Mouse (Mus musculus) retina, postnatal 7 days (tissue): Measurements from ENCODE around the gene Fignl1.

ENCODE experiments used
- DNase-seq: peaks from one replicate; pipeline ENCODE4 v3.0.0-alpha.2; 2012; ENCODE audit warnings: low read depth, low spot score

Gene Fignl1

DNA sequence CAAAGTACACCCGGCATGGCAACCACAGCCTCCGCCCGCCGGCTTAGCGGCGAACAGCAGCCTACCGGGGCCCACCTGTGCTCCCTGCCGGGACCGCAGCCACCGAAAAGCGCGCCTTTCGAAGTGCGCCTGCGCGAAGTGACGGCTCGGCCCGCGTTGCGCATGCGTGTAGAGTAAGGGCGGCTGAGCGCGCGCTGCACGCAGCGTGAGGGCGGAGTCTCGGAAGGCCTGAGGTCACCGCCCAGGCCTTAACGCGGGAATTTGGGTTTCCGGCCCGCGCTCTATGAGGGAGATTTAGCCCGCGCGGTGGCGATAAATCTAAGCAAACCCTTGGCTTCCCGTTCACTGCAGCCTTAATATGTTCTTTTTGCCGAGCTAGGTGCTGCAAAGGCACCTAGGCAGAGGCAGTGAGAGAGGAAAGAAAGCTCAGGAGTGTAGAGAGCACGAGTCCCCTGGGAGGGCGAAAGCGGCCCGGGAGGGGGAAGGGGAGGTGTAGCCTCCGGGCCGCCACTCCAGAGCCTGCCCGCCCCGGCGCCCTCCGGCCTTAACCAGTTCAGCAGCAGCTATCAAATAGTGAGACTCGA lies at the start of gene Fignl1:
Fignl1 (minus strand) TSS at position 143 of the 584 bp plus-strand sequence.
- peak; percentile 98 for DNase-seq

DNA sequence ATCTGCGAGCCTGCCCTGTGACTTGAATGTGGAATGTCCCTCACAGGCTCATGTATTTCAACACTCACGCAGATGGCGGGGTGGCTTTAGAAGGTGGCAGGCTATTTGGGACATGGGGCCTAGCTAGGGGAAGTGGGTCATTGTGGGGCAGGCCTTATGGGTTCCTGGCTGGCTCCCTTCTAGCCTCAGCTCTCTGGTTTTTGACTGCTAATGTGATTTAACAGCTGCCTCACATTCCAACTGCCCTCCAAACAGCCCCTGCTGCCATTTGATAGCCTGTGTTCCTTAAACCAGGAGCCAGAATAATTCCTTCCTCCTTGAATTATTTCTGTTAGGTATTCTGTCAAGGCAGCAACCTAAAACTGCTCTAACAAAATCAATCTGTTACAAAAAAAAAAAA lies 48.2 kb upstream of the Fignl1 start:
- no peak for DNase-seq

DNA sequence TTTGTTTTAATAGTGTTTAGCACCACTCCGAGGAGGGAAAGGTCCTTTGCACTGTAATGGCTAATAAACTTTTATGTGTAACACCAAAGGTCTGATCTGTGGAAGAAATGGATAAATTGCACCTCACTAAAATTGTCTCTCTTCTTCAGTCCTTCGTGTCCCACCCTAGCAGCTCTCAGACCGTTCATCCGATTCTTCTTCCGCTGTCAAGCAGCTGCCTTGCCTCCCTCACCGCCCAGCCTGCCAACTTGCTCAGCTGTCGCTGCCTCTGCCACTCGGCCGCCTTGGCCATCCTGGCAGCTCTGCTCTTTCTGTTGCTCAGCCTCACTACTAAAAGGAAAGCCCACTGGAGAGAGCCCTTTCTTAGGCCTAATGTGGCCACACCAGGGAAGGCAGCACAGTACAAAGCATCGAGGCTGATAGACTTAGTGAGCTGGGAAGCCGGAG lies 46.9 kb upstream of the Fignl1 start:
- no peak for DNase-seq

DNA sequence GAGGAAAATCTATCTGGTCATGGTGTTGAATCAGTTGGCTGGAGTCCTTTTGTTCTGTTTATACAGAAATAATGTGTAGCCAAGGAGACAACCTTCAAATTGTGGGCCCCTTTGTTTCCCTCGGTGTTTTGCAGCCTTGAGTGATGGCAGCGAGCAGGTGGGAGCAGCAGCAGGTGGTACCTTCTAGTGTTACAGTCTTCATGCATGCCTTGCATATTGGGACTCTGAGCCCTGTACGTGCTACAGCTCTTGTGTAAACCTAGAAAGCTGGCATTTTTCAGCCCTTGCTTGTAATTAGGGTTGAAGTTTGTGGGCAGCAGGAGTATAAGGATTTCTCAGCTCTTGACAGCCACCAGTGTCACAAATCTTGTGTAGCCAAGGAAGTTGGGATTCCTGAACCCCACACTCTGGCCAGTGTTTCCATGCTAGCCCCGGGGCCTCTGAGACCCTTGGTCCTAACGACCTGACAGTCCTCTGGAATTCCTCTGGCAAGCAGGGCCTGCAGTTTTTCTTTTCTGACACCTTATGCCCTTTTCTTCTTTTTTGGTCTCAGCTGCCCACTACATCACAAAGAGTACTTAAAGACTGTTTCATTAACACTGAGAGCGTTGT lies 46.4 kb upstream of the Fignl1 start:
- no peak for DNase-seq

DNA sequence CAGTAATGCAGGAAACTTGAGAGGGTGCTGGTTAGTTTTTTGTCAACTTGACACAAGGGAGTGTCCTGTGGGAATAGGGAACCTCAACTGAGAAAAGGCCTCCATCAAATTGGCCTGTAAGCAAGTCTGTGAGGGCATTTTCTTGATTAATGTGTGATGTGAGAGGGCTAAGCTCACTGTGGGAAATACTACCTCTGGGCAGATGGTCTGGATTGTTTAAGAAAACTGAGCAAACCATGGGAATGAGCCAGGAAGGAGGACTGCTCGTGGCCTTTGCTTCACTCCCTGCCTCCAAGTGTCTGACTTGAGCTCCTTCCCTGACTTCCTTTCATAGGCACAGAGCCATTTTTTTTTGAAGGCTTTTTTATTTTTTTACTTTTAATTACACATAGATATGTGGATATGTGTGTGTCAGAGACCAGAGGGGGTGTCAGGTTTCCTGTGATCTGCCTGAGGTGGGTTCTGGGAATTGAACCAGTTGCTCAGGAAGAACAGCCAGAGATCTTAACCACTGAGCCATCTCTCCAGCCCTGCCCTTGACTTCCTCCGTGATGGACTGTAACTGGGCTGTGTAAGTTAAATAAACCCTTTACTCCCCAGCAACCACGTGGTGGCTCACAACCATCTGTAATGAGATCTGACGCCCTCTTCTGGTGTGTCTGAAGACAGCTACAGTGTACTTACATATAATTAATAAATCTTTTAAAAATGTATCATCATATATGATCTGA lies 45.1 kb upstream of the Fignl1 start:
- no peak for DNase-seq

DNA sequence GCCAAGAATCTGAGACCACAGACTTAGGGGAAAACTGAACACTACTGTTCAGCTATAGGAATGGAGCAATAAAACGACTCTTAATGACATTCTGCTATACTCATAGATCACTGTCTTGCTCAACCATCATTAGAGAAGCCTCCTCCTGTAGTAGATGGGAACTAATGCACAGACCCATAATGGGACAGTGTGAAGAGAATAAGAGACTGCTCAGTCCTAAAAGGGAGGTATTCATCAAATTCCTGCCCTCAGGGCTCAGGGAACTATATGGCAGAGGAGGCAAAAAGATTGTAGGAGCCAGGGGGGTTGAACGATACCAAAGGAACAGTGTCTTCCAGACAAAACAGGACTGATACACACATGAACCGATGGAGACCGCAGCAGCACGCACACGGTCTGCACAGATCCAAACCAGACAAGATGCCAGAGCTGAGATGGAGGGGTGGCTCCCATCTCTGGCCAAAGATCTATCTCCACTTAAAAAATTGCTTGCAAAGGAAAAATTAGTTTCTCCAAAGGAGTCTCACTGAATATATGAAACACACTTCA lies 43.3 kb upstream of the Fignl1 start:
- DNase-seq: no peak

DNA sequence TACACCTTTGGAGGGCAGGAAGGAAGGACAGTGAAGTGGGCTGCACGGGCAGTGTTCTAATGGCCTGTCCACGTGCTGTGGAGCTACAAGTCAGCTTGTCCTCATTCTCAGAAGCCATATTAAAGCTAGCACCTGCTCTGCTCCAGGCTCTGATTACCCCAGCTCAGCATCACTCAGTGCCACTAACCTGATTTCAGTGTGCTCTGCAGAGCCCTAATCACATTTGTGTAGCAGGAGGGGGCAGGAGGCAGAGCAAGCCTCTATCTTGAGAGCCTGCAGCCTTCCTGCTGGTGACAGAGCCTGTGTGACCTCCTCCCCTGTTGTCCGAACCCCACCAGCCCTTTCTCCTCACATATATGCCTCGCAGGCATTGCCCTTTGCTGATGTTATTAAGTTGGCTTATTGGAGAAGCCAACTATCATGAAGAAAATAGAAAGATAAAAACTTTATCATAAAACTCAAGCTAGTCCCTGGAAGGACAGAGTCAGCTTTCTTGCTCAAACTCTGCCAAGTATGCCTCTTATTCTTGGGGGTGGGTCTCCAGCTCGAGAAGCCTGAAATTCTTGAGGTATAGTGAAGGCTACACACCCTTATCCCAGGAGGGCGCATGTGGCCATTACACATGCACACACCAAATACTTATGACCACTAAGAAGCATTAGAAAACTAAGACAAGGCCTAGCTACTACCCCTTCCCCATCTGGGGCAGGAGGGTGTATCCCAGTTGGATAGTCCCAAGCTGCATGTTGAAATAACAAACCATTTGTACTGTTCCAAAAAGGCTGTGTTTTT lies 41.9 kb upstream of the Fignl1 start:
- DNase-seq: no peak

DNA sequence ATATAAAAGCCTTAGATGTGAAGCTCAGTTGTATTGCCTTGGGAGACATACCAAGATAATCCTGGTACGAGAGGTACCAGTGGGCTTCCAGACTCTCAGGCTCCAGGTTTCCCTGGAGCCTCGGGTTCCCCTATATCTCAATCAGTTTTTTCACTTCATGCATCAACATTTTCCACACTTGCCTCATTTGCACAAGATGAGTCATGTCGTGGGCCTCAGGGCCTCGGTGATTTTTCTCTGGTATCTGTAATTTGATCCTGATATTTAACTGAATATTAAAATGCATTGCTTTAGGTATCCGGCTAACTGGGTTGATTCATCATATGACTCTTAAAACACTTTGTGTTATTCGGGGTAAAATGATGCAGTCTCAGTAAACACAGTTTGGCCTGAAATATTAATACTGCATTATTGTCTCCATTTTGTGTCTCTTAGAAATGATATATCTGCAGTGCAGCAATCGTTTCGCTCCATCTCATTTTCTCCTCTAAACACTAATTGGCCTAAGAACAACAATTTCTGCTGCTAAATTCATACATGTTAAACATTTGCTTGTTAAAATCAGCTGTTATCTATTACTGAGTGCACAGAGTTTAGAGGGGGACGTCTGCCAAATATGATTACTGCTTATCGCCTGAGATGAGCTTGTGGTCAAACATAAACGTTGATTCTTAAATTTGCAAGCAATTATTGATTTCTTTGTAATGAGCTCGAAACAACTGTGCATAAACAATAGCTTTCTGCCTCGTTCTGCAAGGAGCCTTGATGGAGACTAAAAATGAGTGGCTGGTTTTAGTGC lies 41.0 kb upstream of the Fignl1 start:
- DNase-seq: no peak

DNA sequence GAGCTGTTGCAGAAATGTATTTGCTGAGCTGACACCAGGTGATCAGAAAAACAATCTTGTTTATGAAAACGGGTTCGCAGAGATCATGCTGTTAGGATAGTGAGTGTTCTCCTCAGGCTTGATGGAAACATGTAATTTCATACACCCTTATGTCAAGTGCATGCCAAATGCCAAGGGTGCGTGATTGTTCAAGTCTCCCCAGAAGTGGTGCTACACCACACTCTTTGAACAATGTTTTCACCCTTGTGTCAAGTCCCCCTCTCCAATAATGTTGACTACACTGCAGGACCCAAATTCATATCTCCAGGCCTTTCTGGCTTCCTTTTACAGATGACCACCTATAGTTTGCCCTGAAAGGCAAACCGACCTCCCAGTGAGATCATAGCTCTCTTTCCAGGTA lies 39.7 kb upstream of the Fignl1 start:
- no peak for DNase-seq

DNA sequence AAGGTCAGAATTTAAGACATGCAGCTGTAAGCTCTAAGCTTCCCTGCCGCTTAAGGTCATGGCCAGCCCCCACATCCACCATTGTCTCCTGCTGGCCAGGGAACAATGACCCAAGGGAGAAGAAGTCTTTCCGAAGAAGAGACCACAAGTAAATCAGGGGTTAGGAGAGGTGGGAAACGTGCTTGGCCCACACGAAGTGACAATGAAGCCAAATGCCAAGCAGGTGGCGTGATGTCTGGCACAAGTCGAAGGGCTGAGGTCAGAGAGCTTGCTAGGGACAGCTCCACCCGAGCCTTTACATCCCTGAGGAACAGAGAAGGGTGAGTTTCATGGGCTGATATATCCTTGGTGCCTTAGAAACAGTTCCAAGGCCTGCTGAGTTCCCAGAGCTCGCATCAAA lies 36.3 kb upstream of the Fignl1 start:
- DNase-seq: no peak

DNA sequence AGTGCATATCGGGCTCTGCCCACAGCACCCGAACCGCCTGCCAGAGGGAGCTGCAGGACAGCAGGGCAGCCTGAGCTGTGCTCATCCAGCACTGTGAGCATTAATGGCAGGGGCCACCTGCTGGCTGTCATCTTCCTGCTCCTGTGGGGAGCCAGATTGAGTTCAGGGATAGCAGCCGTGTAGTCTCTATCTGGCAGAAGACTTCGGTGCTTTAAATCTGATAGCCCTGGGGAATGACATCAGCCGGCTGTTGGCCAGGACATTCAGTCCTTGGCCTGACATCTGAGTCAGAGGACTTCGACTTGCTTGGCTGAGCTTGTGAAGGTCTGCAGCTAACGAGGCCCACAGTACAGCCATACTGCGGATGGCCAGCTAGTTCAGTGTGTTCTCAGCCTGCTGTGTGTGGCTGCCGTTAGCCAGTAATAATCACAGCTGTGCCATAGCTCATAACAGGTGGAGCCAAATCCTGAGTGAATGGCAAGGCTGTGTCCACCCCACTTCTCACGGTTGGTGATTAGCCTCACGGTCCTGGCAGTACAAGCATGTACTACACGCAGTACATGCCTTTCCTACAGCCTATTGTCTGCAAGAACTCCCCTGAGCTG lies 35.7 kb upstream of the Fignl1 start:
- DNase-seq: no peak

DNA sequence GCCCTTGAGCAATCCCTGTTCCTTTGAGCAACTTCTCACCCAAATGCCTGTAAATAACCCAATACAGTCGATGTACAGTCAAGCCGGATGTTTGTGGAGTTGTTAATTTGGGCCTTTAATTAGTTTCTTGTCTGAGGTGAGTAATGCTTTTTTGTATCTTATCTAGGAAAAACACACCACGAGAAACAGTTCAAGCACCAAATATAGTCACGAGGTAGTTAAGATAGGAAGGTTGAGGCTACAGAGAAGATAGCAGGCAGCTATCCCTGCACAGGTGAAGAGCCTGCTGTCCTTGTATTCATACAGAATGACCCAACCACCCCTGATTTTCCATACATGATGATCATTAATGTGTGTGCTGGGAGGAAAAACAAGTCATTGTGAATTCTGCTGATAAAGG lies 32.8 kb upstream of the Fignl1 start:
- no peak for DNase-seq

DNA sequence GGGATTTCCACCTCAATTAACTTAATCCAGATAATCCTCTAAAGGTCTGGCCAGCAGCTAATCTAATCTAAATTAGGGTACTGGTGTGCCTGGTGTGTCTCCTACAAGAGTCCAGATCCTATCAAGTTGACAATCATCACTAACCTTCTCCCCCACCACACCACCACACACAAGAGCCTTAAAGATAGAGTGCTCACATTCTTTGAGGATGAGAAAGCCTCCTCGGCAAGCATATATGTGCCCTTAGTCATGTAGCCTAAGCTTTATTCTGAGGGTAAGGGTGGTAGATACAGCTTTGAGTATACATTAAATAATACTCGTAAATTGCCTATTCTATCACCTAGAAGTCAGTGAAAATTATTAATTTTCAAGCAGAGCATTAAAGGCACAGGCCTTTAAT lies 32.0 kb upstream of the Fignl1 start:
- no peak for DNase-seq

DNA sequence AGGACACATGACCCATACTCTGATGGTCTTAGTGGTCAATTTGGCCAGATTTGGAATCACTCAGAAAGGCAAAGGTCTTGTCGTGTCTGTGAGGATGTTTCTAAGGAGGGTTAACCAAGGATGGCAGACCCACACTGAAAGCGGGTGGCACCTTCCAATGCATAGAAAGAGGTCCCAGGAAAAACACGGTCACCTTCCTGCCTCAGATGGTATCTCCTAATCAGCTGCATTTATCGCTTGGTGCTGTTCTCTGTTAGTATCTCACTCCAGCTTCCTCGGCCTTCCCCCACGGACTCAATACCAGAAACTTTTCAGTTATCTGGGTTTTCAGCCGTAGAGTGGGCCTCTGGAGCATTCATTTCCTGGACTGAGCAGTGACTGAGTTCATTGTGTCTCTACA lies 31.1 kb upstream of the Fignl1 start:
- no peak for DNase-seq

DNA sequence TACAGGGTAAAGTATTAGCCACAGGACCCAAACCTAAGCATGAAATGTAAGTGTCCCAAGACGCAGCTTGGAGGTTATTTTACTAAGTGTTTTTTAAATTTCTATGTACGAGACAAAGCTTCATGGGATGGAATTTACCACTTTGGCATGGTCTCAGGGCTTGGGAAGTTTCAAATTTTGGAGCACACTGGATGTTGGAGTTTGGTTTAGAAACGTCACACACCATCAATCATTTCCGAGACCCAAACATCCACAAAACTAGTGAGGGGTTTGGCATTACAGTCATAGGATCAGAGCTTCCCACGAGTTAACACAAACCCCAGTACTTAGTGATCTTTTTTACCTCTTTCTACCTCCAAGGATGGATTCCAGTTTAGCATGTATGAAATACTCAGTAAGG lies 28.6 kb upstream of the Fignl1 start:
- DNase-seq: no peak

DNA sequence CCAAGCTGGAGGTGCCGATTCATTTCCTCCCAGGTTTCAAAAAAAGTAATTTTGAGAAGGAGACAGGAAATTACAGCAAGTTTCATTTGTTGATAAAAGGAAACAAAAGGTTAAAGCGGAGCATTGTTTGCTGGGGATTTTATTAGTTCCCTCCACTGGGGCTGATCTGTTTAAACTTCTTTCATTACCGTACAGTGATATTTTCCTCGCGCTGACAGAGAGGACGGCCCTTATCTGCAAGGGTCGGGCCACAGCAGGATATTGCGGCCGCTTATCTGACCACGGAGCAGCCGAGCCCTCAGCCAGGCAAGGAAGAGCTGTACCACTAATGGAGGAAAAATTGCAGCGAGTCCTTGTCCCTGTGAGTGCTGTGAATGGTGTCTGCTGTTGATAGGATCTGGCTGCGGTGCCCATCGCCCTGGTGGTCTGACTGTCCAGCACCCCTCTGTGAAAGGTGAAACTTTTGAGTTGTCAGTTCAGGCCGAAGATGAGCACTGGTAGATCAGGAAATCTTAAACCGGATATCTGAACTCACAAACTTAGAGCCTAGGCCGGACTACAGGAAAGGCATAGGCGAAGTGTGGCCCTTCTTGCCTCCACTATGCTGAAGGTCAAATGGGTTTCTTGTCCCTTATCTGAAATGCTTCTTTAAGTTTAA lies 28.1 kb upstream of the Fignl1 start:
- DNase-seq: no peak

DNA sequence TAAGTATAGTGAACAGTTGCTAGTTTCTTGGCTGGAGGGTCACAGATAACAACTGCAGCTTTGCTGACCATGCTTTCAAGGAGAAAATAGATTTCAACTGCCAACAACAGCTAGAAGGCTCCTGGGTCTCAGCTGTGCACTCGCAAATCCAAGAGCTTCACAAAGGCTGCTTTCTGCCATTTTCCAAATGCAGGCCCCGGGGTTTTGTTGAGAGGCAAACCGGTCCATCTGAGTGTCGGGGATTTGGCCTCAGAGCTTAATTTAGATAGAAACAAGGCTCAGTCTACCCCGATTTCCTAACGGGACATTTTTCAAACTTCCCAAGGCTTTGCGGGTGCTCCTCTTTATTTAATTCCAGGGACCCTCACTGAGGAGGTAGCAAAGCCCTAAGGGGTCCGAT lies 27.5 kb upstream of the Fignl1 start:
- DNase-seq: no peak

DNA sequence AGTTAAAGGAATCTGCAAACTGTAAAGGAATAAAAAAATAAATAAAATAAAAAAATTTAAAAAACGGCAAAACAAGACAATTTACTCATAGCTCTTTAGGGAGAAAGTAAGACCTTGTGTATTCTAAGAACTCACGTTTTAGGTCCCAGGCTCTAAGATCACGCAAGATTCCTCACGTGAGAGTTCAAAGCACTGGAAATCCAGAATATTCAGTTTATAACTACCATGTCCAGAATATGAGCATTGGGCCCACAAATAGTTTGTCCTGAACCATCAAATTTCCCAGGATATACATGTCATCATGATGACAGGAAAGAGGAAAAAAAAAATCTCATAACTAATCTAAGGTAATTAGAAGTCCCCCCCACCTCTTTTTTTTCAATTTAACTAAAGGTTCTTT lies 27.0 kb upstream of the Fignl1 start:
- DNase-seq: no peak

DNA sequence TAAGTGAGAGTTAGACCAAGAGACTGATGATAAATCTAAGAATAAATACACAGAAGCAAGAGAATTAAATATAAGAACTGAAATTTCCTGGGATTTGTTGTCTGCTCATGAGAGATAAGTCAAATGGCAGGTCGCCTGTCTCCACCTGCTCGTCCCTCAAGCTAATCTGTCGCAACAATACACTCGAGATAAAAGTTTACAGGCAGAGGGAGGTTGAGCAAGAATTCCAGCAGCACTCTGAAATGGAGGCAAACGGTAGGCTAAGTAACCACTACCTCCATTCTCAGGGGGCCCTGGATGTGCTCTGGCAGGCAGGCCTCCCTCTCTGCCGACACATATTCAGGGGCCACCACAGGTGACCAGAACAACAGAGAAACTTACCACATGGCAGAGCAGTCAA lies 26.6 kb upstream of the Fignl1 start:
- DNase-seq: no peak

DNA sequence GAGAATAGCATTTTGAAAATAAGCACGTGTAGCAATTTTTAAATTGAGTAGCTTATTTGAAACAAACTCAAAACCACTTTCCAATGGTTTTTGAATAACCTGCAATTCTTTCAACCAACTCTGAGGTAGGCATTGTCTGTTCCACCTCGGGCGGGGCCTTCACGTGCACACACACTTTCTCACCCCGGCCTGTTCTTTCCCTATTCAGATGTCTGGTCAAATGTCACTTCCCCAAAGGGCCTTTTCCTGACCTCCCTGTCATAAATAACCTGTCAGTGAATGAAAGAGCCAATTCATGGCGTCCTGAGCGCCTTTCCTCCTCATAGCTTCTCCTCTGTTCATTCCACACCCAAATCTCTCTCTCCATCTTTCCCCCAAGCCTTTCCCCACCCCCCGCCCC lies 24.3 kb upstream of the Fignl1 start:
- DNase-seq: no peak

DNA sequence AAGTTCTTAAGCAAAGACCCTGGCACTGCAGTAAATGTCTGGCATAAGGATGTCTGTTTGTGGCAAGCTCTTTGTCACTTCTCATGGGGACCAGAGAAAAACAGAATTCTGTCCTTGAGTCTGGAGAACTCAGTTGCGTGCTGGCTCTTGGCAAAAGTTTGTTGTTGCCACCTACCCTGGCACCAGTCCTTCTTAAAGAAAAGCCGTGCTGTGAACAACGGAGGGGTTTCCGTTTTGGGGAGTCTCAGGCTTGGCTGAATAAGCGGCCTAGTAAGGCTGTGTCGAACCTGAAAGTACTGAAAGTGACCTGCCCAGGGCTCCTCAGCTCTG lies 24.0 kb upstream of the Fignl1 start:
- DNase-seq: no peak
